Mouse (Mus musculus) adrenal gland, postnatal 25 days (tissue): ENCODE data around the gene Gm49388. TPM values are rescaled to one million over a fixed set of nuclear protein-coding genes. Genes with fewer than 3 reads are reported as not detected.
"Not testable (repeated sequence)": the region's sequence is repeated elsewhere in the genome, so short reads cannot be mapped to it uniquely, and the experiment has no call there.

Source experiments
- DNase-seq: peaks from one replicate; pipeline ENCODE4 v3.0.0; 2021; ENCODE audit warnings: mixed read lengths
- total RNA-seq: library from RNA; stranded (reverse); gene quantifications from 2 replicates; pipeline ENCODE4 v1.2.3, GENCODE M21; 2021

Gm49388 gene
- total RNA-seq, 1 experiment from 2014 or later: 4.4 TPM

GRCm38 (mm10) chr7:127802313-127802712 is 16.9 kb downstream of the Gm49388 start:
- DNase-seq: no peak

- DNase-seq: no peak
Observed at GRCm38 (mm10) chr7:127808821-127809220, 23.4 kb downstream of the Gm49388 start.

GRCm38 (mm10) chr7:127809846-127810245 is 24.4 kb downstream of the Gm49388 start:
- no peak for DNase-seq

DNA sequence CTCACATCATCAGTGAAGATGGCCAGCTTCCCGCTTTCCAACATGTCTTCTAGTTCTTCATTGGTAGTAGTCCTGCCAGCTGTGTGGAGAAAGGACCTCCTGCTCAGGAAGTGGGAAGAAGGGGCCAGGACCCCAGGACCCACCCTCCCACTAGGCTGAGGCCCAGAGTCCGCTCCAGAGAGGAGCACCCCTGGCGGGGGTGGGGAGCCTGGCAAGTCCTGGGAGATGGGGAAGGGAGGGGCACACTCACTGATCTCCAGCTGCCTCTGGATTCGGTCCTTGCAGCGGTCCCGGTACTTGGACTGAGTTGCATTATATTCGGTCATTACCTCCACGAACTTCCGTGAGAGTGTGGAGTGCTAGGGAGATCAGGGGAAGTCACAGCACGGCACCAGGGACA is 25.2 kb downstream of the Gm49388 start:
- no peak for DNase-seq

DNA sequence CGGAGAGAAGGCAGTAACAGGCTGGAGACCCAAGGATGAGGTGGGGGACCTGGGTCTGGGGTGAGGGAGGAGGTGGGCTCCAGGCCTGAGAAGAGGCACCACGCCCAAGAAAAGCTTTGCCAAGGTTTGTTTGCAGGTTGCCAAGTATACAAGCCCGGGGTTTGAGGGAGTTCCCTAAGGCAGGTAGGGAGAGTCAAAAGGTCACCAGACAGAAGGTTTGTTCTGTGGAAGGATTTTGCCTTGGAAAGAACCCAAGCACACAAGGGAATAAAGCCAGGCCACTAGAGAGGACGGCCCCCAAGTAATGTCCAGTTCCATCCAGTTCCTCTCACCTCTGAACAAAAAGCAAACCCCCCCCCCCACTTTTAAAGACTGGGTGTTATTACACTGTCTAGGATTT is 25.8 kb downstream of the Gm49388 start:
- no peak for DNase-seq

DNA sequence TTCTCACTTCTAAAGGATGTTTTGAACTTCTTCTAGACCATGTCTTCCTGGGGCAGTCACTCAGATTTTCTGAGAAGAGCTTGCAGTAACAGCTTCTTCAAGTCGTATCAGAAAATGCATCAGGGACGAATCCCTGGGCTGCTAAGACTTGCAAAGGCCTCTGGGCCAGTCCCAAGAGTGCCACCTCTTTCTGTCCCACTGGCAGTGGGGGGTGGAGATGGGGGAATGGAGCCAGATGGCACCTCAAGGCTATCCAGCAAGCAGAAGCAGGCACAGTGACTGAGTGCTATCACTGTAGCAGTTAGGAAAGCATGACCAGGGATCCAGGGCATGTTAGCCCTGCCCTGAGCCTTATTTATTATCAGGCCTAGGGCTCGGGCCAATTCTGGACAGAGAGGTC is 26.9 kb downstream of the Gm49388 start:
- peak; percentile 47 for DNase-seq

- no peak for DNase-seq
Observed at GRCm38 (mm10) chr7:127813821-127814220, 28.4 kb downstream of the Gm49388 start.

- peak; percentile 69 for DNase-seq
Observed at GRCm38 (mm10) chr7:127814241-127814921, 29.0 kb downstream of the Gm49388 start.

DNA sequence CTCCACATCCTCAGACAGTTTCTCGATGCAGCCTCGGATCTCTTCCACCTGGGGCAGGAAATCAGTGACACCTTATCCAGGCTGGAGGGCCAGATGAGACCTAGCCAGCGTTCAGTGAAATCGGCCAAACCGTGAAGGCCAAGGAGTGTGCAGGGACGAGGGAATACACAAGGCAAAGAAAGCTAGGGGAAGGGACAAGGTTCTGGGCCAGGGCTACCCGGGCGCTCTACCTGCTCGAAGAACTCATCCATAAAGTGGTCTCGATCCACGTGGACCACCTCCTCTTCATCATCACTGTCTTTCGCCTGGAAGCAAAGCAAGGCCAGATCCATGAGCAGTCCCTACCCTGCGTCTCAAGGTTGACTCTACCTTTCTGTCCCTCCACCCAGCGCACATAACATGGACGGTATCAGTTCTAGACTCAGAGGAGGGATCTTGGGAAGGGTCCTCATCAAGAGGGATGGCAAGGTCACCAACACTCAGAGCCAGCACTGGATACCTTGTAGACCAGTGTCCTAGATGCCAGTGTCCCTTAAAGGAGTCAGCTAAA is 29.8 kb downstream of the Gm49388 start:
- DNase-seq: no peak

DNA sequence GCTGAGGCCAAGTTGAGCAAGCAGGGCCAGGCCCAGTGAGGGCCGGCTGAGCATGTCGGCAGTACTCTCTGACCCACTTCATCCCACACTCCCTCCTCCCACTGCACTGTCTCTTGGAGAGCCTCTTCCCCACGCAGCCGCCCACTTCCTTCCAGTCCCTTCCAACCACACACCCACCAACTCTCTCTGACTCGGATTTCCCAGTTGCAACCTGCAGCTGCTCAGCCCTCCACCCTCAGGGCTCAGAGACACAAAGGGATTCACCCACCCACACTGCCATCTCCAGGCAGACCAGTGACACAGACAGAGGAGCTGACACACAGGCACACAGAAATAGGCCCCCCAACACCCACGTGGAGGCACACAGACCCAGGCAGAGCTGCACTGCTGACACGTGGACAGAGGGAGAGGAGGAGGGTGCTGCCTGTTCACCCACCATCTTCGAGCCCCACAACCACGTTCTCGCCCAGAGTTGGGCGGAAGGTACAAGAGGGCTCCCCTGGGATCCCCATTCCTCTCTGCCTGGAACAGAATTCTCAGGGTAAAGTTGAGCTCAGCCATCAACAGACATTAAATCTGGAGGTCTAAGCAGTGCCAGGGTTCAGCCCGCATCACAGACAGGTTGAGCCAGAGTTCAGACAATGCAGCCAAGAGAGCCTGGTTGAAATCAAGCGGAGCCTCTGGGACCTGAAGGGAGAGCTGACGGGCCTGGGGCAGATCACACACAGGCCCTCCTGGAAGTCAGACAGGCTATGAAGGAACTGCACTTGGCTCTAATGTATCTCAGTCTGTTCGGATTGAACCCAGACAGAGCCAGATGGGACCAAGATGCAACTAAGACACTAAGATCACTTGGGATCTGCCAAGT is 30.8 kb downstream of the Gm49388 start:
- DNase-seq: peak; percentile 30

DNA sequence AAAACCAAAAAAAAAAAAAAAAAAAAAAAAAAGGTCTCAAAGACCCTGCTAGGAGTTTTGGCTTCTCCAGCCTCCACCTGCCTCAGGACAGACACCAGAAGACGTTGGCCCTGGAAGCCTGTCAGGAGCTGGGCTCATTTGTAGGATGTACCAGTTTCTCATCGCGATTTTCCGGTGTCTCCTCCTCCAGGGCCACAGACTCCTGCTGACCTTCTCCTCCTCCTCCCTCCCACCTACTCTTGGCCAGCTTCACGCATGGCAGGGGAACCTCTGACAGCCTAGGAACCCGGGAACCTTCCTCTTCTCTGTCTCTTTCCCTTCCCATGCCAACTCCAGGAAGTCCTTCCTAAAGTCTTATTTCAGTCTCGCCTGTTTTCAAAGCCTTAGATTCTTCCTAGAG is 31.6 kb downstream of the Gm49388 start:
- no peak for DNase-seq

GRCm38 (mm10) chr7:127817776-127818175 is 32.4 kb downstream of the Gm49388 start:
- no peak for DNase-seq

- no peak for DNase-seq
Observed at GRCm38 (mm10) chr7:127820836-127821509, 35.6 kb downstream of the Gm49388 start.

DNA sequence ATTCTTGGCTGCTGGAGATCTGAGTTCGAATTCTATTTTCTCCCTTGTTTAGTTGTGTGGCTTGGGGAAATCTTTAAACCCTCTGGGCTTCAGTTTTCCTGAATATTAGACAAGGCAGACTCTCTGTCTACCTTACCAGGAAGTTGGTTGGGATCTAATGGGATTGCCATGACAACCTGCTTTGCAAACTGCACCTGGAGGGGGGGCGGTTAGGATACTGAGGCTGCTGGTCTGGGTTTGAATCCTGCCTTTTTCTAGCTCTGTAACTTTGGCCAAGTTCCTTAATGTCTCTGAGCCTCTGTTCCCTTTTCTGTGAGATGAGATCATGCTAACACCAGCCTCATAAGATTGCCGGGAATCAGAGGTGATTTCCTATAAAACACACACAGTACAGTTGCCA is 37.1 kb downstream of the Gm49388 start:
- DNase-seq: no peak

DNA sequence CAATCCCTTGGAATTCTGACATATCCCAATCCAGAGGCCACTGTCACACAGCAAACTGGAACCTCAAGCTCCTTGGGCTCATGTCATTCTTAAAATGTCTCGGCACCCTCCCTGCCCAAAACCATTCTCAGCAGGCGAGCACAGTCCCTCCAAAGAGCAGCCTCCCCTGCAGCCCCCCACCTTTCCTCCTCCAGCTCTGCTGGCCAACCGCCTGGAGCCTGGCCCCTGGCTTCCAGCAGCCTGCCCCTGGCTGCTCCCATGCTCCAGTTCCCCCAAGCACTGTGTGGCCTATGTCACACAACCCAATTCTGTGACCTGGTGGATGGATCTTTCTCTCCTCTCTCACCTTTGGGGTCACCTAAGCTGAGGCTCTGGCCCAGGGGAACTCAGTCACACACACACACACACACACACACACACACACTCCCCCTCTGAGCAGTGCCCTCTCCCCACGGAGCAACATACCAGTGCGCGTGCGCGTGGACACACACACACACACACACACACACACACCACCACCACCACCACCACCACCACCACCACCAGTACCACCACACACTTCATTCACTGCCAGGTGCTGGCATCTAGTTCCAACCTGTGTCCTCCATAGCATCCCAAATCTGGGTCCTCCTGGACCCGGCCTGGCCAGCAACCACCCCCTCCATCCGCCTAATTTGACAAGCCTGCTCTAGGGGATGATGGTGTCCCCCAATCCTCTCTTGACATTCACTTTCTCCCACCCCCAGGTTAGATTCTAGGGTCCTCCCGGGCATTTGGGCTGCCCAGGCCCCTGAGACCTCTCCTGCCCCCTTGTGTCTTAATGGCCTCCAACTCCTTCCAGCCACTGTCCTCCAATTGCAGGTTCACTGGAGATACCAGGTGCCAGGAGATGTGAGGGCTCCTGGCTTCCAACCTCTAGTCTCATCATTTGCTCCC is 38.1 kb downstream of the Gm49388 start:
- no peak for DNase-seq

- DNase-seq: peak; percentile 38
Observed at GRCm38 (mm10) chr7:127824176-127824871, 38.9 kb downstream of the Gm49388 start, which contains the start of the genes Stx4a and Stx1b. Gene Stx4a, plus strand, starts transcription at chr7:127824294. Gene Stx1b, minus strand, starts transcription at chr7:127824549.

DNA sequence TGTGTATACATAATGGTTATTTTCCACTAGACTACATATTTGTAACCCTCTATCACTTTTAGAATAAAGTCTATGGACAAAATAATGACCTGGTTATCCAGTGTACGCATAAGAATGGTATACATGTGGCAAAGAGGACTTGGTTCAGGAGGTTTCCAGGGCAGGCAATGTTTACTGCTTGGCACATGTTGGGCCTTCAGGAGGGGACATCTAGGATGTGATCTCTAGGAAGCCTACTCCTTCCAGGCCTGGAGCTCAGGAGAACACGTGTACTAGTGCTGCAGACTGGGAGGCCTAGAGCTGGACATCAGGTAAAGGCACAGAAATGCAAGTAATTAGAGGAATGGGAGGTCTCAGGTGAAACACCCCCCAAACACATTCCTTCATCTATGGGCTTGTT is 50.1 kb downstream of the Gm49388 start:
- no peak for DNase-seq

DNA sequence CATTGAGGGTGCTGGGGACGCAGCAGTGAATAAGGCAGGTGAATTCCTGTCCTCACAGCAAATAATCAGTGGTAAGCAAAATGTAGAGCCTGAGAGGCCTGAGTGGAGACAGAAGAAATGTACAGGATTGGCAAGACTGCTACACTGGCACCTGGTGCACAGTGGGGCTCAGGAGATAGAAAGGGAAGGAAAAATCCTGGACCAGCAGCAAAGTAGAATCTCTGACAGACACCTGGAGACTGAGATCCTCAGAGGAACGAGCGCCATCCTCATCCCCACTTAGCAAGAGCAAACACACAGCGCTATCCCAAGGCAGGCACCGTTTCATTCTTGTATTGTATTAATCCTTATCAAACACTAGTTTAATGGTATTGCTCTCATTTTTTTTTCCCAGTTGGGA is 52.1 kb downstream of the Gm49388 start:
- no peak for DNase-seq

DNA sequence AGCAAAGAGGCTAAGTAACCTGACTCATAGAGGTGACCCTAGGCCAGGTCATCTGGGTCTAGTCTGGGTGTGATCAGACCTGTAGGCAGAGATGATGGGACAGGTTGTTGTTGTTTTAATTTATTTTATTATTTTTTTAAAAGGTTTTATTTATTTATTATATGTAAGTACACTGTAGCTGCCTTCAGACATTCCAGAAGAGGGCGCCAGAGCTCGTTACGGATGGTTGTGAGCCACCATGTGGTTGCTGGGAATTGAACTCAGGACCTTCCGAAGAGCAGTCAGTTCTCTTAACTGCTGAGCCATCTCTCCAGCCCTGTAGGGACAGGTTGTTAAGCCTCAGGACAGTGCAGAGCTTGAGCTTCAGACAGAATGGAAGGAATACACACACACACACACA is 52.5 kb downstream of the Gm49388 start:
- not testable (repeated sequence) for DNase-seq

DNA sequence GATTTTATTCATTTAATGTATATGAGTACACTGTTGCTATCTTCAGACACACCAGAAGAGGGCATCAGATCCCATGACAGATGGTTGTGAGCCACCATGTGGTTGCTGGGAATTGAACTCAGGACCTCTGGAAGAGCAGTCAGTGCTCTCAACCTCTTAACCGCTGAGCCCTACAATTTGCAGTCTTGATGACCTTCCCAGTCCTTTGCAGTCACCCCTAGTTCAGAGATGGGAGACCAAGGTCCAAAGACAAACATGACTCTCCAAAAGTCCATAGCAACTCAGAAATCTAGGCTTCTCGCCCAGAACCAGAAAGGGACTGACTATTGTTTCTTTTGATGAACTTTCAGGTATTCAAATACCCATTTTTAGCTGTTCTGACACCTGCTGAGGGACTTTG is 54.6 kb downstream of the Gm49388 start:
- not testable (repeated sequence) for DNase-seq

DNA sequence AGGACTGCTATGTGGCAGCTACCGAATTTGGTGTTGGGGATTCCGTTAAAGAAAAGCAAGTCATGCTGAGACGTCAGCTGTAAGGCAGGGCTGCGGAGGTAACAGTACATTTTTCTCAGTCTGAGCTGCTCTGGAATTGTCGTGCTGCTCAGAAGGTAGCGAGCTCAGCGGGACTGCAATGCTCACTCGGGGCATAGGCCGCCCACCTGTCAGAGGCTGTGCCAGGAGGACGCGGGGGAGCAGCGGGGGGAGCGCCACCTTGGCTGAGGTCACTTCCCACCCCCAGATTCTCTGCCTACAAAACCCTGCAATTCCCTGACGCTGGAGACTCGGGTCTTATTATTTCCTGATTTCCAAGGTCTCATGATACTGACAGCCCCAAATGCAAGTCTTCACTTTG is 55.5 kb downstream of the Gm49388 start:
- peak; percentile 50 for DNase-seq
